Mouse (Mus musculus) stomach, postnatal 0 days (tissue): Measurements from ENCODE around the gene Camk2b.
"Not testable (repeated sequence)": the region's sequence is repeated elsewhere in the genome, so short reads cannot be mapped to it uniquely, and the experiment has no call there.

ENCODE experiments used
- CTCF ChIP-seq: IDR thresholded peaks from 2 replicates; pipeline ENCODE4 v1.5.1; 2016; ENCODE audit warnings: antibody characterized with exemption, low read depth, mild to moderate bottlenecking, moderate library complexity
- EP300 ChIP-seq: optimal IDR thresholded peaks from 2 replicates; pipeline ENCODE3; 2016; ENCODE audit warnings: antibody characterized with exemption

DNA sequence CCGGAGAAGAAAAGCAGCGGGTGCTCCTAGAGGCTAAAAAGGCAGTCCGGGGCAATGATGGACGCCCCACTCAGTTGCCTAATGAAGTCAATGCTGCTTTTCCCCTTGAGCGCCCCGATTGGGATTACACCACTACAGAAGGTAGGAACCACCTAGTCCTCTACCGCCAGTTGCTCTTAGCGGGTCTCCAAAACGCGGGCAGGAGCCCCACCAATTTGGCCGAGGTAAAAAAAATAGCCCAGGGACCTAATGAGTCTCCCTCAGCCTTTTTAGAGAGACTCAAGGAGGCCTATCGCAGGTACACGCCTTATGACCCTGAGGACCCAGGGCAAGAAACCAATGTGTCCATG, 58.4 kb downstream of the Camk2b start:
- TF ChIP-seq CTCF, EP300: not testable (repeated sequence)
